Mouse (Mus musculus) adrenal gland, postnatal 25 days (tissue): ENCODE measurements at regions not wholly inside any gene's neighbourhood (a gene's known extent, or its start where the extent isn't known, plus 50 kb on each side); places are given as distances from the start of the nearest gene placed in this dataset.

Experiments
- DNase-seq: peaks from one replicate; pipeline ENCODE4 v3.0.0; 2021; ENCODE audit warnings: mixed read lengths

DNA sequence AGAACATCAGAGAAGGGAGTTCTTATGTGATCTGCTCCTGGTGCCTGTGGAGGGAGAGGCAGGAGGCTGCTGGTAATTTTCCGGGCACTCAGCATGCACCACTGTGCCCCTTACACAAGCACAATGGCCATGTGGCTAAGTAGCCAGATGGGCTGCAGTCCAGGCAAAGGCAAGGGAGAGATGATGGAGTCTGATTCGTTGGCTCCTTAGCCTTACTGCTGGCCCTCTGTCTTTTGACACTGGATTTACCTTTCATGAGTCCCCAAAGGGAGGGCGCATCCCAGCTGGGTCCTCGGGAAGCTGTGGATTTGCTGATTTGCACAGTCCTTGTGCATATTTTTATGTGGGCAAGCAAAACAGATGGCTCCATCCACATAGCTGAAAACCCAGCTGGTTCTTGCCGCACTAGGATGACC, 75.6 kb upstream of the 1700025G04Rik start:
- no peak for DNase-seq

DNA sequence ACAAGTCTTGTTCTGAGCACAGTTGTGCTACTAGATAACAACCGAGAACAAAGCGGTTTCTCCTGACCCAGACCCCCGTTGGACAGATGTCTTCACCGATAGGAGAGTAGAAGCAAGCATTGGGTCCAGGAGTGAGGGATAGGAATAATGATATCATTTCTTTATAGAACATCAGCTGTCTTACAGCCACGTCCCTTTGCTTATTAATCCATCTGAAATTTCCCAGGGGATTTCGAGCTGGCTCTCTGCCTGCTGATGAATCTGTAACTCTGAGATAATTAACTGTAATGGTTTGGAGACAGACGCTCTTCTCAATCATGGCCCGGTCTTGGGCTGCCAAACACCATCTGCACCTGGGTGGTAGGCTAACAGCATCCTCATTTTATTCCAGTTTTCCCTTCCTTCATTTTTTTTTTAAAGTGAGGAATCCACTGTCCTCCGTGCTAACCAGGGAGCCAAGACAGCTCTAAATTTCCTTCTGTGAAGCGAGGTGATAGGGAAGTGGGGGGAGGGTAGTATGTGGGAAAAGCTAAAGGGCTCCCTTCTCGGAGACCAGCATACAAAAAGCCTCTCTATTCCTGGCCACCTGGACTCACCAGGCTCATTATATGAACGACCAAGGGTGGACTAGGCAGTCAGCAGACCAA, 75.0 kb upstream of the 1700025G04Rik start:
- no peak for DNase-seq

DNA sequence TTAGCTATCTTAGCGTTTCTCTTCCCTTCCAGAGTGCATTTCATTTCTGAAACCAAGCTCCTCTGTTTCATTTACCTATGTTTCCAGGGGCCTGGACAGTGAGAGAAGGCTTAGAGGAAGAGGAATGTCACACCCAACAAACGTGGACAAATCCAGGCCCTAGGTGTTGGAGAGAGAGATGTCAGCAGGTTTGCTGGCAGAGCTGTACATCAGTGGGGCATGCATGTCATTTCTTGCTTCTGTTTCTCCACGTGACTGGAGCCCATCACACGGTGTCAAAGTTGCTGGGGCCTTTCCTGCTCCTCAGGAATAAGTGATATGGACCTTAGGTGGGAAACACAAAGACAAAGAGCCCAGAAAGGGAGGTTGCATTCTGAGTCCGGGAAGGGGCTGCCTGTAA, 74.3 kb upstream of the 1700025G04Rik start:
- no peak for DNase-seq

DNA sequence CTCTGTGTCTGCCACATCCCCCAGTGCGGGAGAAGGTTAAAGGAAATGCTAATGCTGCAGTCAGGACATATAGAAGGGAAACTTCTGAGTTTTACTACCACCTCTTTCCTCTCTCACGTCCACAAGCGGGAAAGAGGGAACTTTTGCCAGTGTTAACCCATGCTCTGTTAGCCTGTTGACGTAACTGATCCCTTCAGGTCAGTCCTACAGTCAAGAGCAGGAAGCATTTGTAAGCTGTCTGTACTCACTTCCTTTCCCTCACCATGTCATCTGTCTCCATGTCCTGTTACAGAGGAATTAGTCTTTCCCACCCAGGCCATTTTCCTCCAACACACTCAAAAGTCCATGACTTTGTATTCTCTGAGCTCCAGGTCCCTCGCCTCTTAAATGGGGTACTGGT, 62.5 kb upstream of the 1700025G04Rik start:
- no peak for DNase-seq

DNA sequence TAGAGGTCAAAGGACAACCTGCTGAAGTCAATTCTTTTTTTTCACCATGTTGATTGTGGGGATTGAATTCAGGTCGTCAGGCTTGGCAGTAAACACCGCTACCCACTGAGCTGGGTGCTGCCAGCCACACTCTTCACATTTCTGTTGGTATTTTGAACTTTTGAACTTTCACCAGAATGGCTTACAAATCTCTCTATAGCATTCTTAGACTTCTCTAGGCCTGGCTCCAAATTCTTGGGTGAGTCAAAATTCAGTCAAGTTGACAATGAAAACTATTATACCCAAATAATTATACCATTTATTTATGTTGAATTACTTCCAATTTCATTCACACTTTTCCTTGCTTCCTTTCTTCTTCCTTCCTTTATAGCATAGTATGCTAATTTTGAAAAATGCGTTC, 58.8 kb upstream of the 1700025G04Rik start:
- DNase-seq, result no peak

DNA sequence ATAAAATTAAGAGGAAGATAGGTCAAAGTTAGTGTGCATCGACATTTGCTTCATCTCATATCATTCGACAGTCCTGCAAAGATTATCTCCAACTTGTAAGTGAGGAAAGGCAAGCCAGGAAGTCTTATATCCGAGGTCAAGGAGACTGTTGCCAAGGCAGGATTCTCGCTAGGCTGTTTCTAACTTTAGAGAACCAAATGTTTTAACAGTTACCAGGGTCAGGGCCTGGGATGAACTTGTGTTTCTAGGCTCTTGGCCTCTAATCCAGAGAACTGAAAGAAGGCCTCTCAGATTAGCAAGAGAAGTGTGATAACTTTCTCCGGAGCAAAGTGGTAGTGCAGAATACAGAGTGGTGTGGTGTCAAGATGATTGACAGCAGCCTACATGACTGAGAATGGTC, 50.2 kb upstream of the 1700025G04Rik start:
- no peak for DNase-seq
